Mouse (Mus musculus): ENCODE data around the gene Cmtm8.

DNA sequence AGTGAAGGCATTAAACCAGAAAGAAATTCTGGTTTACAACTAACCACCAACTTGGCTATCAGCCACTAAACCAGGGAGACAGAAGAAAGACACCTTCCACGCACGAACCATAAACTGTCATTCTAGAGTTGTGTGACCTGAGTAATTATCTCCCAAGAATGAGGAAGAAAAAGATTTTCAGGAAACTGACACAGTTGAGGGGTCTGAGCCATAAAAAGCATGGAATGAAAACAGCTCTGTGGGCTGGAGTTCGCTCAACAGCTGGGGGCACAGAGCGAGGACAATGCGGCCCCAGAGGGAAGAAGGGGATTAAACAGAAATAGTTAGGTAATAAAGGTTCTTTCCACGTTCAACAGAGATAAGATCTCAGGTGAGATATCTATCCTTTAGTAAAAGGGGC lies 12.4 kb downstream of the Cmtm8 start:
- TF ChIP-seq CTCF (IDR thresholded peaks at IDR 0.05; ENCODE audit: control insufficient read depth, insufficient read depth, insufficient read length) (no peak), CEBPB (IDR thresholded peaks at IDR 0.05; ENCODE audit: low read depth) (no peak), USF1 (IDR thresholded peaks at IDR 0.05; ENCODE audit: low read depth) (no peak)
